Mouse (Mus musculus) urinary bladder, postnatal 4 days (tissue): ENCODE results near the gene Ryr1.
"Not testable (repeated sequence)": the region's sequence is repeated elsewhere in the genome, so short reads cannot be mapped to it uniquely, and the experiment has no call there.

Source experiments
- DNase-seq, 2 experiments: peaks; one replicate each; pipeline ENCODE4 v3.0.0; 2021 to 2022; ENCODE audit warnings: low spot score in 2 of 2

Gene Ryr1

DNA sequence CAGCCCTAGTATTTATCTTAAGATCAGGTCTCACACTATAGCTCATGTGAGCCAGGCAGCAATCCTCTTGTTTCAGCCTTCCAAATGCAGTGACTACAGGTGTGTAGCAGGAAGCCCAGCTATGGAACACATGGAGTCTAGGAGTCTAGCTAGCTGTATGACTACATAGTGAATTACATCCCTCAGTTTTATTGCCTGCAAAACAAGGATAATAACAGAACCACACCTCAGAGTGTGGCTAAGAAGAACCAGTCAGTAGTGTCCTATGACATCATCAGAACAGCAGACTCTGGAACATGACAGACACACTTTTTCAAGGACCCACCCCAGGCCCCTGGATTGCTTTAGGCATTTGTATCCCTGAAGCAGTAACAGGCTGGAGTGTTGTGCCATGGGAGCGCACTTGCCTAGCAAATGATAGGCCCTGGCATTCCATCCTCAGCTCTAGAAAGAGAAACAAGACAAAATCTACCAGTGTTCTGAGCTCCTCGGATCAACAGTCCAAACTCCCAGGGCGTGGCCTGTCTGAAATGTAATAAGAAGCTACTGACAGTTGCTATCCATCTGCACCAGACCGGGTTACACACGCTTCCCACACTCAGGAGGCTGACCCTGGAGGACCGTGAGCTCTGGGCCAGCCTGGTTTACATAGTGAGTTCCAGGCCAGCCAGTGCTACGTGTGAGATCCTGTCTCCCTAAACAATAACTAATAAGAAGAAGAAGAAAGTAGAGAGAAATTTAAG, 21.8 kb upstream of the Ryr1 start:
- DNase-seq: no peak

DNA sequence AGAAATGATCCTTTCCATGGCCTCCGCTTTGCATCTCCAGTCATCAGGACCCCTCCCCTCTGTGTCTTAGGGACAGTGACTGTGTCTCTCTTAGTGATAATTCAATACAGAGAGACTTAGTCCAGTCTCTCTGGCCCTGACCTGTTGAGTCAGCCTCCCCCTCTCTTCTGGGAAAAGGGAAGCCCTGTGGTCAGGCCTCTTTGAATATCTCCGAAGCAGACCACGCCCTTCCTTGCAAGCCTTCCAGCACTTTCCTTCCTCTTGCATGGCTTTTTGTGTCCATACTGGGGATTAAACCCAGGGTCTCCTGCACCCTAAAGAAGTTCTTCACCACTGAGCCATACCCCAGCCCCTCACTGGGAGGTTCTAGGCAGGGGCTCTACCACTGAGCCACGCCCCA, 19.0 kb upstream of the Ryr1 start:
- no peak for DNase-seq

GRCm38 (mm10) chr7:29141416-29141815, 16.4 kb upstream of the Ryr1 start:
- DNase-seq: no peak

GRCm38 (mm10) chr7:29139237-29139636, 14.3 kb upstream of the Ryr1 start:
- not testable (repeated sequence) for DNase-seq

- no peak for DNase-seq
Measured at GRCm38 (mm10) chr7:29137429-29137828, 12.4 kb upstream of the Ryr1 start.

DNA sequence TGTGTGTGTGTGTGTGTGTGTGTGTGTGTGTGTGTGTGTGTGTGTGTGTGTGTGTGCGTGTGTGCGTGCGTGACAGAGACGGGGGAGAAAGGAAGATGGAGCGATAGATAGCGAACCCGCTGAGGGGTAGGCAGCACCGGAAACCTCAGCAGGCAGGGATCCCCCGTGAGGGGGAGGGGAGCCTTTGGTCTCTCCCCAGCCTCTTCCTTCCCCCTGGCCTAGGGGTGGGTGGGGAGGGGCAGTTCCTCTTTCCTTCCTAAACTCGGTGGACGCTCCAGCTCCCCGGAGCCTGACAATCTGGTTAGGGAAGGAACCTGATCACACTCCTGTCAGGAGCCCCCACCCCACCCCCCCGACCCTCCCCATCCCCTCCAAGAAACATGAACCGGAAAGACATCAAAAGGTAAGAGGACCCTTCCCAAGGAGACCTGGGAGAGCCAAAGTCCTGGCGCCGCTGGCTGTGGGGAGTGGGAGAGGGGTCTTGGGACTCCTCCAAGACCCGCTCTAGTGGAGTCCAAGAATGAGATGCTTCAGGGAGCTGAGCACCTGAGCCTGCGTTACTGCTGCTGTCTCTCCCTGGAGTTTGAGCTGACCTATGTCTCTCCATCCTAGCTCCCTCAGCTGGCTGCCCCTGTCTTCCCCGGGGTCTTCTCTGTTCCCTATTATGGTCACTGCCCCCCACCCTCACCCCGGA, 9.9 kb upstream of the Ryr1 start, which contains the start of gene Rasgrp4:
Gene Rasgrp4 (plus strand): TSS at position 159 of the 694 bp plus-strand sequence.
- DNase-seq: no peak

DNA sequence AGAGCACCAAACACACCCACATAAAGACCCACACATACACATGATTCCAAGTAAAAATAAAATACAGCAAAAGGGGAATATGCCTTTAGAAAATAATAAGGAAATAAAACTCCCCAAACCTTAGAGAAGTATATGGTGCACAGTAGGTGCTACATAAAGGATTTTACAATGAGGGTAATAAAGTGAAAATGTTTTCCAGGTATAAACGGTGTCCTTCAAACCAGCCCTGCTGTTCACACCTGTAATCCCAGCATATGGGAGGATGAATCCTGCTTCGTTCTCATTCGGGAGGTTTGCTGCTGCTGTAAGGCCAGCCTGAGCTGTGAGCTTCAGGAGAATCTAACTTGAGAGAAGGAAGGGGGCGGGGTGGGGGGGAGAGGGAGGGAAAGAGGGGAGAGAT, 9.3 kb upstream of the Ryr1 start:
- DNase-seq: no peak

- no peak for DNase-seq
Measured at GRCm38 (mm10) chr7:29128725-29129124, 3.7 kb upstream of the Ryr1 start.

GRCm38 (mm10) chr7:29126173-29126915, 1.4 kb upstream of the Ryr1 start:
- no peak for DNase-seq

GRCm38 (mm10) chr7:29123531-29124358, 1.2 kb downstream of the Ryr1 start:
- DNase-seq: no peak

GRCm38 (mm10) chr7:29122821-29123220, 2.2 kb downstream of the Ryr1 start:
- no peak for DNase-seq

DNA sequence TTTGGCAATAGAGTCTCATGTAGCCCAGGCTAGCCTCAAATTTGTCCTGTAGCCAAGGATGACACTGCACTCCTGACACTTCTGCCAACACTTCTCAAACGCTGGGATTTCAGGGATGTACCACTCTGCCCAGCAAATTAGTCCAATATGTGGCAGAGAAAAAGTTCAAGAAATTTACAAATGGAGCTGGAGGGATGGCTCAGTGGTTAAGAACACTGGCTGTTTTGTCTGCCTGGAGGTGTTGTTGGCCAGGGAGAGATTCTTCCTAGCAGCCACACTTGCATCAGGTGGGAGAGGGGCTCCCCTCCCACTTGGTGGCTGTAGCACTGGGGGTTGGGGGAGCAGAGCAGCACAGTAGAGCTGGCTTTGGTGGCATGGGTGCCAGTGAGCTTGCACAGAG, 5.5 kb downstream of the Ryr1 start:
- no peak for DNase-seq

GRCm38 (mm10) chr7:29118142-29118851, 6.7 kb downstream of the Ryr1 start:
- no peak for DNase-seq

DNA sequence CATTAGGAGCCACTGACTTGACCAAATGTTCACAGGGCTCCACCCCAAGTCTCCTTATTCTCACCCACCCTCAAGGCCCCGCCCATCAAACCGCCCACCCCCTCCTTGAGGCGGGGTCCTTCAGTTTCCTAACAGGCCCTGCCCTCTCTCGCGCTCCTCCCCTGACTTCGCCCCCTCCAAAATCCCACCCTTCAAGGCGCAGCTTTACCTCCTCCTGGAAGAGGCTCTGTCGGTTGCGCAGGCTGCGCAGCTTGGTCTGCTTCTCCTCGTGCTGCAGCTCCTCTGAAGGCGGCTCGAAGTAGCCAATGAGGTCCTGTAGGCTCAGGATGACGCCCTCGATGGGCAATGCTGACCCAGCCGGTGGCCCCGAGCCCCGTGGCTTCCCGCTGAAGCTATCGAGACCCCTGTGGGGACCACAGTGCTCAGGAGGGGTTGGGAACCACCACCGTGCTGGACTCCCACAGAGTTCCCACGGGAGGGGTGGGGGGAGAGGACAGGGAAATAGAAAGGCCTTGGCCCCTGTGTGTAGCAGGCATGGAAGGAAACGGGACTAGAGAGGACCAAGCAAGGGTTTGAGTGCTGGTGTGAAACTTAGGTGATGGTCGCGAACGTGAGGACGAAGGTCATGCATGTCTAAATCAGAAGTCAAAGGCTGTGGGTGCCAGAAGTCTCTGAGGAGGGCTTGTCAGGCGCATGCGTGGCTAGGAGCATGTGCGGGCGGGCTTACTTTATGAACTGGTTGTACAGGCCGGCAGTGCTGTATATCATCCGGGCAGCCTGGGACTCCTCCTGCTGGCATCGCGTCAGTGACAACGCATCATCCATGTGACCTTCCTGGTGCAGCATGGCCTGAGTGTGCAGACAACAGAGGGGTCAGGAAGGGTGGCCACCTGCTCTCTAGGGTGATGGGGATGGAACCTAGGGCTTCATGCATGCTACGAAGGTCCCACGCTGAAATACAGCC, 15.7 kb downstream of the Ryr1 start:
- DNase-seq: peak; percentile 65 to 77

GRCm38 (mm10) chr7:29101286-29102017, 23.5 kb downstream of the Ryr1 start:
- DNase-seq: no peak

DNA sequence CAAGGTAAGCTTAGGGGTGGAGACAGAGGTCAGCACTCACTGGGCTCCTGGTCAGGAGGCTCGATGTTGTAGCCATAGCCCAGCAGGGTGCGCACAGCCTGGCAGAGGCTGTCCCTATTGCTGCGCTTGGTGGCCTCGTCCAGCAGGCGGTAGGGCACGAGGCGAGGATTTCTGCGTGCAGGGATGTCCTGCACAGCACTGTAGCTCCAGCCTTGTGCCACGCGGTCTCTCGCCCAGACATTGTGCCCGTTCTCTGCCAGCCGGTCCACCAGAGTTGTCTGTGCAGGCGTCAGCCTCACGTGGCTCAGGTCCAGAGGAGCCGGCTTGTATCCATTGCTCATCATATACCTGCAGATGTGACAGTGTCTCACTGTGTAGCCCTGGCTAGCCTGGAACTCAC, 27.8 kb downstream of the Ryr1 start:
- no peak for DNase-seq

DNA sequence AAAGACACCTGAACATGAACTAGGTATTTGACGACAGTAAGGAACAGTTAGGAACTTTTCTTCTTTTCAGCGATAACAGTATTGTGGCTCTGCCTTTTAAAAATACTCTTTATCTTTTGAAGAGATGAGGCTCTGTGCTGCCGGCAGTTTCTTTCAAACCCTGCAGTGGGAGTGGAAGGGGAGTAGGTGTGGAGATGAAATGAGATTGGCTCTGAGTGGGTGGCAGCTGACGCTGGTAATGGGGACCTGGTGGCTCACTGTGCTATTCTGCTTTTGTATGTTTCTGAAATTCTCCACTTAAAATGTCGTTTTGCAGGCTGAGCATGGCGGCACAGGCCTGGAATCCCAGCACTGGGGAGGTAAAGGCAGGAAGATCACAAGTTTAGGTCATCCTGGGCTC, 36.2 kb downstream of the Ryr1 start:
- no peak for DNase-seq

- DNase-seq: no peak
Measured at GRCm38 (mm10) chr7:29086902-29087301, 38.1 kb downstream of the Ryr1 start.

- DNase-seq: no peak
Measured at GRCm38 (mm10) chr7:29085981-29086380, 39.0 kb downstream of the Ryr1 start.
